Mouse (Mus musculus) thymus, adult 2 months (tissue): Measurements from ENCODE around the gene Gdpd2. TPM values are rescaled to one million over a fixed set of nuclear protein-coding genes. Genes with fewer than 3 reads are reported as not detected.

Experiments
- DNase-seq: peaks from one replicate; pipeline ENCODE4 v3.0.0; 2021
- H3K27ac ChIP-seq: fragments of 200-500 bp; 2 replicates; pipeline ENCODE4 v1.5.1; 2012; ENCODE audit warnings: low read length, control low read depth; ENCODE audit not compliant: control insufficient read depth, insufficient read depth
- H3K27me3 ChIP-seq: fragments of 200-500 bp; 2 replicates; pipeline ENCODE4 v1.6.1; 2012; ENCODE audit warnings: mild to moderate bottlenecking, low read length, moderate library complexity, mixed read lengths; ENCODE audit not compliant: control insufficient read depth, insufficient read depth
- H3K36me3 ChIP-seq: fragments of 200-500 bp; 2 replicates; pipeline ENCODE4 v1.6.1; 2012; ENCODE audit warnings: mild to moderate bottlenecking, low read length, moderate library complexity; ENCODE audit not compliant: control insufficient read depth, insufficient read depth
- H3K4me1 ChIP-seq: fragments of 200-500 bp; replicated peaks from 2 replicates; pipeline ENCODE4 v1.6.1; 2012; ENCODE audit warnings: low read length; ENCODE audit not compliant: control insufficient read depth, insufficient read depth
- H3K4me3 ChIP-seq: fragments of 200-500 bp; 2 replicates; pipeline ENCODE4 v1.5.1; 2012; ENCODE audit warnings: mild to moderate bottlenecking, low read length, control low read depth, moderate library complexity; ENCODE audit not compliant: control insufficient read depth, insufficient read depth
- CTCF ChIP-seq: fragments of 200-500 bp; IDR thresholded peaks from 2 replicates; pipeline ENCODE4 v1.5.1; 2012; ENCODE audit warnings: mild to moderate bottlenecking, control low read depth, low read length, moderate library complexity, borderline replicate concordance; ENCODE audit not compliant: control insufficient read depth, poor library complexity, insufficient read depth; ENCODE audit errors: extremely low read depth
- POLR2A ChIP-seq: fragments of 200-500 bp; IDR thresholded peaks from 2 replicates; pipeline ENCODE4 v1.6.1; 2012; ENCODE audit warnings: mild to moderate bottlenecking, low read length, control low read depth, moderate library complexity; ENCODE audit not compliant: control insufficient read depth, poor library complexity, insufficient read depth; ENCODE audit errors: extremely low read depth
- WGBS: fragments of 180-500 bp; shearing (Covaris S2); methylation state at CpG from one replicate; pipeline ENCODE4 v1.1.7; 2018; 5-methylcytosine and 5-hydroxymethylcytosine counted together
- polyA plus RNA-seq: library from polyadenylated mRNA; depleted of rRNA; stranded (reverse); fragments of >200 nt; gene quantifications from 2 replicates; pipeline ENCODE4 v1.2.3, GENCODE M21; 2012

Gene Gdpd2
- polyA plus RNA-seq, 1 experiment, result 2.4 TPM

DNA sequence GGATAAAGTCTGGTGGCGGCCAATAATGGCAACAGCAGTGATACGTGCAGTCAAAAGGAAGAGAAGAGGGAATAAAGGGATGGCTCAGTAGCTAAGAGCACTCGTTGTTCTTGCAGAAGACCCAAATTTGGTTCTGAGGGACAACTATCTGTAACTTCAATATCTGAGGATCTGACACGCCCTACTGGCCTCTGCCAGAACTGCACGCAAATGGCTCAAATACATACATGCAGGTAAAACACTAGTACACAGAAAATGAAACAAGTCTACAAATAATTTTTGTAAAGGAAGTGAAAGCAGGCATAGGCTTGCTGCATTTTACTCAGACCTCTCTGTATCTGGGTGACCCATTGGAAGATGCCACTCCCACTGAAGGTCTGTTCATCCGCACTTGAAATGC lies 36.2 kb downstream of the Gdpd2 start:
- H3K4me3 ChIP-seq, result no peak overlapping the region
- H3K4me1 ChIP-seq, result peaks cover 8% of the 10 kb centered on the region
- WGBS, result 87% methylated on average over 6 of the region's 6 CpGs
- H3K27ac ChIP-seq, result no peak overlapping the region
- H3K27me3 ChIP-seq, result peaks cover 8% of the 10 kb centered on the region; the same call in 1 of the 2 replicates
- H3K36me3 ChIP-seq, result no peaks in the 10 kb centered on the region
- no peak for DNase-seq
- TF ChIP-seq CTCF (no peak), POLR2A (no peak)

DNA sequence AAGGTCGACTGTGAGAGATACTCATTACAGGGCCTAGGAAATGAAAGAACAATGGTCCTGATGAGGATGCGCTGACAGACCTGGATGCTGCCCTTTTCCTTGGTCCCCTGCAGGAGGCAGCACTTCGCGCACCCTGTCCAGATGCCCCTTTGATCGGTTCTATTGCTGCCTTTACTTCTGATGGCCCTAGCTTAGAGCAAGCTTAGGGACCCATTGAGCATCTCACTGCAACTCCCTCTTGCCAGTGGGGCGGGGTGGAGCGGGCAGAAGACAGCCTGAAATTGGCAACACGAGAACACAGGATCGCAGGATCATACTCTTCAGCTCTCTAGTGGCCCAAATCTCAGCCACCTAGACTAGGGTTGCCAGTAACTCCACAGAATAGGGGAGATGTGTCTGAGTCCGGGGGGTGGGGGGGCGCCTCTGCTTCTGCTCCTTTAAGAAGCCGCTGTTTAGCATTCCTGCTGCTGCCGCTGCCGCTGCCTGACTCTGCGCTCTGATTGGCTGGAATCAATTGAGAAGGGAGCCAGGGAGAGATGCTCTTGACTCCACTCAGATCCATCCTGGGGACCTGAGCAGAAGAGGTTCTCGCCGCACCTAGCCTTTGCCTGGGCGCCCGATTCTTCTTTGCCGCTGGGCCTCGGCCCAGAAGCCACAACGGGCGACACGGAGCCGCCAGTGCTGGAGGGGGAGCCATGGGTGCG lies 37.7 kb downstream of the Gdpd2 start, which contains the start of gene Dlg3:
TSS of gene Dlg3 (plus strand) at position 542 of the 704 bp plus-strand sequence.
- peak within 1 kb of the TSS; percentile 14 for H3K4me3 ChIP-seq
- WGBS, result 9% methylated on average over 23 of the region's 26 CpGs
- H3K36me3 ChIP-seq, result no peaks in the 10 kb centered on the region
- H3K4me1 ChIP-seq, result peaks cover 8% of the 10 kb centered on the region
- TF ChIP-seq POLR2A (no peak), CTCF (0 out of 2 replicates have a peak, but pooled peaks have one; percentile 23)
- no peak within 1 kb of the TSS for H3K27ac ChIP-seq
- H3K27me3 ChIP-seq, result peaks cover 8% of the 10 kb centered on the region; the same call in 1 of the 2 replicates
- no peak for DNase-seq

DNA sequence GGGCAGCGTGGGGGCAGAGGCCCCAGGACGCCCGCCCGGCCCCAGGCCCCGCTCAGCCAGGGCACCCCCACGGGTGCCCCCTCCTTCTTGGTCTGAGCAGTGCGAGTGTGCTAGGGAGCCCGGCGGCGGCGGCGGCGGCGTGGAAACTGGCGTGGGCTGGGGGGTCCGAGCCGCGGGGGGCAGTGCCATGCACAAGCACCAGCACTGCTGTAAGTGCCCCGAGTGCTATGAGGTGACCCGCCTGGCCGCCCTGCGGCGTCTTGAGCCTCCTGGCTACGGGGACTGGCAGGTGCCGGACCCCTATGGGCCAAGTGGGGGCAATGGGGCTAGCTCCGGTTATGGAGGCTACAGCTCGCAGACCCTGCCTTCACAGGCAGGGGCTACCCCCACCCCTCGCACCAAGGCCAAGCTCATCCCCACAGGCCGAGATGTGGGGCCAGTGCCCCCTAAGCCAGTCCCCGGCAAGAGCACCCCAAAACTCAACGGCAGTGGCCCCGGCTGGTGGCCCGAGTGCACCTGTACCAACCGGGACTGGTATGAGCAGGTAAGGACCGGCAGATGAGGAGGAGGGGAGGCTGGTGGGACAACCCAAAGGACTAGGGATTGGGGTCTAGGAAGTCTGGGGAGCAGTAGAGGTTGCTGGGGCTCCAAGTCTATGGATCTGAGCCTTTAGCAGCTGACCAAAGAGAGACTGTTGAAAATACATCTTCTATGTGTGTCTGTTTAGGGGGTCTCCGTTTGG lies 38.4 kb downstream of the Gdpd2 start:
- WGBS, result 20% methylated on average over 20 of the region's 36 CpGs

DNA sequence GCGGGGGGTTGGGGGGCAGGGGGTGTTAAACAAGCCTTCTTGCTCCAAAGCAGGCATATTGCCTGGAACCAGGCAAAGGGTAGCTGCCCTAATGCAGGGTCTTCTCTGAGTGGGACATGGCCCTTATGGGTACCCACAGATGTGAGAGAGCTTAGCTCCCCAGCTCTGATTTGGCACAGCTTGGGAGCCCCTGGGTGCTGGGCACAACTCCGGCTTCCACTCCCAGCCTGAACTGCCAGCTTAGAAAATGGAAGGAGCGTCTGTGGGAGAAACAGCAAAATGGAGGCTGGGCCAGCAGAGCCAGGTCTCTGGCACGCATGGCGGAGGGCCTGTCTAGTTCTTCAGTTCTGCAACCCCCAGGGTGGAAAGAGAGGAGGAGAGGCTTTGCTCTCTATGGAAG lies 39.6 kb downstream of the Gdpd2 start:
- TF ChIP-seq CTCF (no peak), POLR2A (no peak)
- WGBS, result 100% methylated on average over 5 of the region's 5 CpGs
- peaks cover 8% of the 10 kb centered on the region; the same call in 1 of the 2 replicates for H3K27me3 ChIP-seq
- no peak overlapping the region for H3K27ac ChIP-seq
- H3K4me3 ChIP-seq, result no peak overlapping the region
- no peak for DNase-seq
- peaks cover 8% of the 10 kb centered on the region for H3K4me1 ChIP-seq
- H3K36me3 ChIP-seq, result no peaks in the 10 kb centered on the region

More for the DNA sequence above, 38.4 kb downstream of the Gdpd2 start:
- Histone ChIP-seq H3K27ac (no peak overlapping the region), H3K27me3 (peaks cover 8% of the 10 kb centered on the region; the same call in 1 of the 2 replicates), H3K4me1 (peaks cover 8% of the 10 kb centered on the region), H3K4me3 (peak overlapping the region; percentile 14), H3K36me3 (no peaks in the 10 kb centered on the region)
- no peak for TF ChIP-seq POLR2A
- no peak for TF ChIP-seq CTCF
- no peak for DNase-seq

DNA sequence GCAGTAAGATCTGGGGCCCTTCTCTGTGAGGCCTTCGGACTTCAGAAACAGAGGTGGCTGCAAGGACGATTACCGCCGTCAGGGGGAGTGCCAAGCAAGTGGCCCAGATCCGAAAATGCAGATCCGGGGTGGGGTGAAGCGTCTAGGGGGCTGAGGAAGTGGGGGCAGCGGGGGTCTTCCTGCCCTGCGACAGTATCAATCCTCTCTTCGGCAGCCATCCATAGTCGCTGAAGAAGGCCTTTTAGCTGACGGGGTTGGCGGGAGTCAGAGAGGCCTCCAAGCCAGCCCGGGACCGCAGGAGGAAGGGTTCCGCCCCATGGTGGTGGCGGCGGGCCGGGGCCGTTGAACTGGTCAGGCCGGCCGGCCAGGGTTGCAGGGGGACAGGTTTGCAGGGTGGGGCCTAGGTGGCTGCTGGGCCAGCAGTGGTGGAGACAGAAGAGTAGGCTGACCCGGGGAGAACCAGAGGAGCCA lies 44.7 kb downstream of the Gdpd2 start:
- Histone ChIP-seq H3K4me1 (peaks cover 7% of the 10 kb centered on the region), H3K27ac (no peak overlapping the region), H3K27me3 (no peaks in the 10 kb centered on the region), H3K4me3 (peak overlapping the region; percentile 91), H3K36me3 (no peaks in the 10 kb centered on the region)
- DNase-seq, result peak; percentile 72
- no peak for TF ChIP-seq POLR2A
- TF ChIP-seq CTCF, result peak; percentile 59; the same call in 1 of the 2 replicates
- 2% methylated on average over 23 of the region's 23 CpGs for WGBS

DNA sequence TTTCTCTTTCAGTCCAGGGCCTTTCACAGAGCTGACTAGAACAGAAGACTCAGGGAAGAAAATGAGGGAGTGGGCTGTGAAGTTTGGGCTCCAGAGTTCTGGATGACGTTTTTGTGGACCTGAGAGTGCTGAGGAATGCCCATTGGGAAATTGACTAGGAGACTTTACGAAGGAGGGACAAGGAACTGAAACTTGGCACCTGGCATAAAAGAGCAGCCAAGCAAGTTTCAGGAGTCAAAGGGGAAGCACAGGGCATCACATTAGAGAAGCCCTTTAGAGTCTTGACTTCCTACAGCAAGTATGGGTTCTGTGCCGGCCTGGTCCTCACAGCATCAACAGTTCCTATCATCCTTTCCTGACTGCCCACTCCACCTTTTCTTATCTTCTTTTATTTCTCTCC lies 45.7 kb downstream of the Gdpd2 start:
- no peak for DNase-seq
- H3K4me1 ChIP-seq, result peaks cover 7% of the 10 kb centered on the region
- TF ChIP-seq POLR2A (no peak), CTCF (no peak)
- no peak overlapping the region for H3K27ac ChIP-seq
- H3K4me3 ChIP-seq, result no peak overlapping the region
- 90% methylated on average over 3 of the region's 3 CpGs for WGBS
- H3K36me3 ChIP-seq, result no peaks in the 10 kb centered on the region
- no peaks in the 10 kb centered on the region for H3K27me3 ChIP-seq
